Mouse (Mus musculus): ENCODE data around the gene Astn2.

- TF ChIP-seq GATA1 (IDR thresholded peaks at IDR 0.05; ENCODE audit: borderline replicate concordance, low read length) = no peak
- no peak for TF ChIP-seq FLI1 (IDR thresholded peaks at IDR 0.05; ENCODE audit: low read length)
Measured at GRCm38 (mm10) chr4:65333718-65334117, 1070.7 kb downstream of the Astn2 start.
